Mouse (Mus musculus) C2C12 (cell line): Measurements from ENCODE around the gene Gm20547.
"Not testable (repeated sequence)": the region's sequence is repeated elsewhere in the genome, so short reads cannot be mapped to it uniquely, and the experiment has no call there.

ENCODE experiments used
- CEBPB ChIP-seq: IDR thresholded peaks from one replicate; pipeline ENCODE4 v1.6.1; 2011; ENCODE audit warnings: low read depth, mild to moderate bottlenecking, control low read depth, moderate library complexity
- CTCF ChIP-seq: IDR thresholded peaks from one replicate; pipeline ENCODE4 v1.5.1; 2011; ENCODE audit not compliant: control insufficient read depth, insufficient read depth, insufficient read length
- FOSL1 ChIP-seq: IDR thresholded peaks from one replicate; pipeline ENCODE4 v1.8.0; 2011; ENCODE audit warnings: mild to moderate bottlenecking, low read length; ENCODE audit not compliant: poor library complexity, insufficient read depth, severe bottlenecking
- MYOD1 ChIP-seq: IDR thresholded peaks from one replicate; pipeline ENCODE4 v1.6.1; 2011; ENCODE audit warnings: low read depth; ENCODE audit not compliant: control insufficient read depth, insufficient read length
- MYOG ChIP-seq: IDR thresholded peaks from one replicate; pipeline ENCODE4 v1.6.1; 2011; ENCODE audit not compliant: control insufficient read depth, insufficient read length; ENCODE audit errors: extremely low read depth
- USF1 ChIP-seq: IDR thresholded peaks from one replicate; pipeline ENCODE4 v1.6.1; 2011; ENCODE audit warnings: low read depth, mild to moderate bottlenecking, control low read depth, moderate library complexity

DNA sequence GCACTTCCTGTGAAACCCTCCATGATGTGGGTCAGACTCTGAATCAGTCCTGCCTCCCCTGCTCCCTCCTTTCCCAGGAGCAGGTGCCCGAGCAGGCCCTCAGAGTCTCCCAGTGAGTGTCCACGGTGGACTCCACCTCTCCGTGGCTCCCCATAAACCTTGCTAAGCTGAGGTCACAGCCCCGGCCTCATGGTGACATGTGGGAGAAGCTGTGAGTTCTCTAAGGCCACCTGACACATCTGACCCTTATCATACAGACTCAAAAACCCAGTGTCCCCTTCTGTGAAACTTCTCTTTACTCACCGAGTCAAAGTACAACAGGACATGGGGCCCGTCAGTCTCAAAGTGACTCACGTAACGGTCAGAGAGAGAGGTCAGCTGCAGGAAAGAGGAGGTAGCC lies 71.0 kb downstream of the Gm20547 start:
- not testable (repeated sequence) for TF ChIP-seq CTCF, MYOD1, USF1, MYOG, FOSL1, CEBPB
